Mouse (Mus musculus): ENCODE data around the gene Tfip11. TPM values are rescaled to one million over a fixed set of nuclear protein-coding genes. Genes with fewer than 3 reads are reported as not detected.
A peak's percentile ranks its signal among the peaks of the same experiment; 100 is the strongest.
"Not testable (repeated sequence)": the region's sequence is repeated elsewhere in the genome, so short reads cannot be mapped to it uniquely, and the experiment has no call there.

Gene Tfip11
- polyA plus RNA-seq, 1 experiment from 2014 or later = 27.1 TPM

DNA sequence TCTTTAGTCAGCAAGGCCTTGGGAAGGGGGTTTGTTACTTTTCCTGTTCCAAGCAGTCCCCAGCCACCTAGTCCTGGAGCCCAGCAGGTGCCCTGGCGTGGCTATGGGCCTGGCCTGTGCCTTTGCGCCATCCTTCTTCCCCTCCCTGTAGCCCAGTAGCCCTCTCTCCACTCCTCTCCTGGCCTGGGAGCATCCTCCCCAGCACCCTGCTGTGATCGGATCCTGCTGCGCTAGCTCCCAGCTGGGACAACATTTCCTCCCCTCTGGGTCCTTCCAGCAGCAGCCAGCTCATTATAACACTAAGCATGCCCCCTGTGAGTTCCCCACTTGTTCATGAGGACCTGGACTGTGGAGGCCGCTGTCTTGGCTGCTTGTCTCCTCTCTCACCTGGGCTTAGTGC is 20.3 kb upstream of the Tfip11 start:
- no peak for TF ChIP-seq CTCF (IDR thresholded peaks at IDR 0.05; ENCODE audit: low read depth)
- Histone ChIP-seq H3K4me2 (no peak overlapping the region), H3K27ac (ENCODE audit: low read depth) (no peak overlapping the region), H3K36me3 (ENCODE audit: insufficient read depth) (peaks cover 38% of the 10 kb centered on the region), H3K27me3 (ENCODE audit: insufficient read depth, low read length) (no peaks in the 10 kb centered on the region), H3K4me3 (ENCODE audit: low read depth, low read length) (no peak overlapping the region), H3K9me3 (ENCODE audit: low read depth, low read length) (no peaks in the 10 kb centered on the region), H3K9ac (no peak overlapping the region), H3K4me1 (ENCODE audit: insufficient read depth) (0 out of 2 replicates have a peak, but pooled peaks cover 3% of the 10 kb centered on the region)
- no peak for DNase-seq
- WGBS = 71% methylated on average over 5 of the region's 5 CpGs
- ATAC-seq (ENCODE audit: insufficient read depth) = no peak

DNA sequence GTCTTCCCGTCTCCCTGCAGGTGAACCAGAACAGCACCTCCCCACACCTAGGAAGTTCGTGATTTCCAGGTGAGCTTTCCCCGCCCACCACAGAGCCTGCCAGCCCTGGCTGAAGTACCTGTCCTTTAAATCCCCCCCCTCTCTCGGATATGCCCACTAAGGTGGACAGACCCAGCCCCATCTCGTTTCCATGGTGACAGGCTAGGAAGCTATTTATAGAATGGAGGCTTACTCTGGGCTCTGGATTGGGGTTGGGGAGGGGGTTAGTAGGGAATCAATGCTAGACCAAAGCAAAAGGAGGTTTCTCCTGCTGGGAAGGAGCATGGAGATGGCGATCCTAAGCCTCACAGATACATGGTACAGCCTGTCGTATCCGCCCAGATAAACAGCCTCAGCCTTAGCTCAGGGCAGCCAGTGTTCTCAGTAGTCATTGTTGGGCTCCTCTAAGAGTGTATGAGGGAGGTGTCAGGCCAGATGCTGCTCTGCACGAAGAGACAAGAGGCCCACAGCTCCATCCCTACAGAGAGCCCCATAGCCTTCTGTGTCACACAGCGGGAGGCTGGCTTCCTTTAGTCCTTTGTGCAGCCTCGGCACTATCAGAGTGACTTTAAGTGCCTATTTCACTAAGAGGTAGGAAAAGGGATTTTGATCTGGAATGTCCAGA is 12.8 kb upstream of the Tfip11 start:
- no peak for TF ChIP-seq CTCF (IDR thresholded peaks at IDR 0.05; ENCODE audit: low read depth)
- ATAC-seq (ENCODE audit: insufficient read depth) = no peak
- H3K4me2 ChIP-seq = no peak overlapping the region
- H3K4me3 ChIP-seq (ENCODE audit: low read depth, low read length) = no peak overlapping the region
- no peak for DNase-seq
- WGBS = 70% methylated on average over 11 of the region's 11 CpGs
- no peaks in the 10 kb centered on the region for H3K9me3 ChIP-seq (ENCODE audit: low read depth, low read length)
- H3K36me3 ChIP-seq (ENCODE audit: insufficient read depth) = peaks cover 56% of the 10 kb centered on the region
- no peak overlapping the region for H3K27ac ChIP-seq (ENCODE audit: low read depth)
- H3K9ac ChIP-seq = no peak overlapping the region
- no peaks in the 10 kb centered on the region for H3K27me3 ChIP-seq (ENCODE audit: insufficient read depth, low read length)
- H3K4me1 ChIP-seq (ENCODE audit: insufficient read depth) = no peaks in the 10 kb centered on the region

GRCm38 (mm10) chr5:112316468-112316867 is 9.7 kb upstream of the Tfip11 start:
- DNase-seq (no peak), ATAC-seq (ENCODE audit: insufficient read depth) (no peak)
- Histone ChIP-seq H3K4me2 (no peak overlapping the region), H3K9me3 (ENCODE audit: low read depth, low read length) (no peaks in the 10 kb centered on the region), H3K27ac (ENCODE audit: low read depth) (peak overlapping the region; percentile 28; the same call in 1 of the 2 replicates), H3K4me3 (ENCODE audit: low read depth, low read length) (no peak overlapping the region), H3K4me1 (ENCODE audit: insufficient read depth) (no peaks in the 10 kb centered on the region), H3K36me3 (ENCODE audit: insufficient read depth) (peaks cover 26% of the 10 kb centered on the region), H3K27me3 (ENCODE audit: insufficient read depth, low read length) (no peaks in the 10 kb centered on the region), H3K9ac (no peak overlapping the region)
- 72% methylated on average over 5 of the region's 5 CpGs for WGBS
- no peak for TF ChIP-seq CTCF (IDR thresholded peaks at IDR 0.05; ENCODE audit: low read depth)

DNA sequence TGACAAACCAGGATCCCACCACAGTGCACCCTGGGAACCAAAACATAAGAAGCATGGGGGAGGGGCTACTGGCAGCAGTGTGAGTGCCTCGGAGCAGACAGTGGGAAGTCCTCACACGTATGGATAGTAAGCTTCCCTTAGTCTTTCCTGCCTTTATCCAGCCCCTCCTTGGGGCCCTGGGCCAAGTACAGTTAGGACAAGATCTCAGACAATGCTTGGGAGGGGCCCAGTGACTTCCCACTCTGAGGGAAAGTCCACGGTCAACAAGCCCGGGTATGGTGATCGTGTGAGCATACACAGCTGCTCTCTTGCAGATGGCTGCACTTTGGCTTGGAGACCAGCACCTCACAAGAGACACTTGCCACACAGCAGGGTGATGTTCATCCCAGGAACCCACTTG is 8.8 kb upstream of the Tfip11 start:
- H3K27me3 ChIP-seq (ENCODE audit: insufficient read depth, low read length) = no peaks in the 10 kb centered on the region
- H3K4me3 ChIP-seq (ENCODE audit: low read depth, low read length) = no peak overlapping the region
- H3K36me3 ChIP-seq (ENCODE audit: insufficient read depth) = peaks cover 21% of the 10 kb centered on the region
- DNase-seq = peak; percentile 49
- no peaks in the 10 kb centered on the region for H3K9me3 ChIP-seq (ENCODE audit: low read depth, low read length)
- ATAC-seq (ENCODE audit: insufficient read depth) = 0 out of 2 replicates have a peak, but pooled peaks have one; percentile 22
- no peak overlapping the region for H3K4me2 ChIP-seq
- TF ChIP-seq CTCF (IDR thresholded peaks at IDR 0.05; ENCODE audit: low read depth) = no peak
- no peak overlapping the region for H3K27ac ChIP-seq (ENCODE audit: low read depth)
- 29% methylated on average over 5 of the region's 5 CpGs for WGBS
- H3K4me1 ChIP-seq (ENCODE audit: insufficient read depth) = no peaks in the 10 kb centered on the region
- H3K9ac ChIP-seq = no peak overlapping the region

DNA sequence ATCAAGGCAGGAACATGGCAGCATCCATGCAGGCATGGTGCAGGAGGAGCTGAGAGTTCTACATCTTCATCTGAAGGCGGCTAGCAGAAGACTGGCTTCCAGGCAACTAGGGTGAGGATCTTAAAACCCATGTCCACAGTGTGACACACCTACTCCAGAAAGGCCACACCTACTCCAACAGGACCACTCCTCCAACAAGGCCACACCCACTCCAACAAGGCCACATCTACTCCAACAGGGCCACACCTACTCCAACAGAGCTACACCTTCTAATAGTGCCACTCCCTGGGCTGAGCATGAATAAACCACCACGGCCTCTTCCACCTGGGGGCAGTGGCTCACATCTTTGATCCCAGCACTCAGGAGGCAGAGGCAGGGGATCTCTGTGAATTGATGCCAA is 6.8 kb upstream of the Tfip11 start:
- not testable (repeated sequence) for H3K4me3 ChIP-seq (ENCODE audit: low read depth, low read length); H3K27me3 ChIP-seq (ENCODE audit: insufficient read depth, low read length); H3K4me2 ChIP-seq; H3K4me1 ChIP-seq (ENCODE audit: insufficient read depth); ATAC-seq (ENCODE audit: insufficient read depth); H3K27ac ChIP-seq (ENCODE audit: low read depth); DNase-seq; H3K9me3 ChIP-seq (ENCODE audit: low read depth, low read length); H3K9ac ChIP-seq
- peaks cover 20% of the 10 kb centered on the region for H3K36me3 ChIP-seq (ENCODE audit: insufficient read depth)
- WGBS = 66% methylated on average over 2 of the region's 2 CpGs

GRCm38 (mm10) chr5:112320379-112320778 is 5.8 kb upstream of the Tfip11 start:
- 75% methylated on average over 5 of the region's 5 CpGs for WGBS
- Histone ChIP-seq H3K27me3 (ENCODE audit: insufficient read depth, low read length) (no peaks in the 10 kb centered on the region), H3K27ac (ENCODE audit: low read depth) (no peak overlapping the region), H3K9ac (no peak overlapping the region), H3K9me3 (ENCODE audit: low read depth, low read length) (no peaks in the 10 kb centered on the region), H3K36me3 (ENCODE audit: insufficient read depth) (peaks cover 12% of the 10 kb centered on the region), H3K4me3 (ENCODE audit: low read depth, low read length) (no peak overlapping the region), H3K4me2 (no peak overlapping the region), H3K4me1 (ENCODE audit: insufficient read depth) (peaks cover 3% of the 10 kb centered on the region; the same call in 1 of the 2 replicates)
- DNase-seq = no peak
- TF ChIP-seq CTCF (IDR thresholded peaks at IDR 0.05; ENCODE audit: low read depth) = no peak
- ATAC-seq (ENCODE audit: insufficient read depth) = no peak

GRCm38 (mm10) chr5:112320936-112321335 is 5.2 kb upstream of the Tfip11 start:
- H3K9ac ChIP-seq = no peak overlapping the region
- no peak overlapping the region for H3K27ac ChIP-seq (ENCODE audit: low read depth)
- no peaks in the 10 kb centered on the region for H3K9me3 ChIP-seq (ENCODE audit: low read depth, low read length)
- DNase-seq (no peak), ATAC-seq (ENCODE audit: insufficient read depth) (no peak)
- WGBS = 70% methylated on average over 6 of the region's 6 CpGs
- TF ChIP-seq CTCF (IDR thresholded peaks at IDR 0.05; ENCODE audit: low read depth) = no peak
- H3K4me3 ChIP-seq (ENCODE audit: low read depth, low read length) = no peak overlapping the region
- H3K27me3 ChIP-seq (ENCODE audit: insufficient read depth, low read length) = no peaks in the 10 kb centered on the region
- H3K36me3 ChIP-seq (ENCODE audit: insufficient read depth) = peaks cover 7% of the 10 kb centered on the region; the same call in 1 of the 2 replicates
- no peak overlapping the region for H3K4me2 ChIP-seq
- H3K4me1 ChIP-seq (ENCODE audit: insufficient read depth) = peaks cover 4% of the 10 kb centered on the region; the same call in 1 of the 2 replicates
